Mouse (Mus musculus): ENCODE data around the gene Vmn1r206. TPM values are rescaled to one million over a fixed set of nuclear protein-coding genes. Genes with fewer than 3 reads are reported as not detected.
"Not testable (repeated sequence)": the region's sequence is repeated elsewhere in the genome, so short reads cannot be mapped to it uniquely, and the experiment has no call there.

Vmn1r206 gene
- under 1 TPM in 1 of 2 experiments, not detected in 1; 0.12 TPM for total RNA-seq (2021)
- long read RNA-seq, experiment 1, result 0 reads
- long read RNA-seq, experiment 2, result 0 reads

DNA sequence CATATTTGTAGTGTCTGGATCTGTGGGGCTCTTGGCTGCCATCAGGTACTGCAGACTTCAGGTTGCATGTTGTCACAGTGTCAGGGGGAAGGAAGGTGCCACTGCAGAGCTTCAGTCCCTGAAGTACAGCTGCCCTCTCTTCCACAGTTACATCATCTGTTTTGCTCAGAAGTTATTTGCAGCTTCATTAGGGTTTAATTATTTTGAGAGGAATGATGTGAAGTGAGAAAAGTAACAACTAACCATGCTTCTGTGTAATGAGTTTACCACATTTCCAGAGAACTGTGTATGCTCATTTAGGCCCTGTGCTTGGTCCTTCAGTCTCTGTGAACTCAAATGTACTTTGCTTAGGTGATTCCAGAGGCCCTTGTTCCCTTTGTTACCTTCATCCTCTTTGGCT lies at the start of gene Vmn1r206:
Gene Vmn1r206 (minus strand): TSS at position 101 of the 400 bp plus-strand sequence.
- not testable (repeated sequence) for DNase-seq (ENCODE audit: low spot score in 2 of 2)

DNA sequence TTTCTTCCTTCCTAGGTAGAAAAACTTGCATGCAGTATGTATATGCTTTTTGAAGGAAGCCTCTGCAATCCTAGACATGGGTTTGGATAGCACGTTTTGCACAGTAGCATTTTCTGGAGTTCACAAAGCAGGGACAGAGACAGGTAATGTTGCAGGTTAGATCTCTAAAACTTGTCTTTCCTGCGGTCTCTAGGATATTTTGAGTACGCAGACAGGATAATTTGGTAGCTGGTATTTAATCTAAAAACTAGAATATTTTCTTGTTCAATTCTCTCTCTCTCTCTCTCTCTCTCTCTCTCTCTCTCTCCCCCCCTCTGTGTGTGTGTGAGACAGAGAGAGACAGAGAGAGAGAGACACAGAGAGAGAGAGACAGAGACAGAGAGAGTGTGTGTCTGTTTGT lies 31.2 kb downstream of the Vmn1r206 start, which contains the start of gene Vmn1r205:
Gene Vmn1r205 (minus strand): TSS at position 101 of the 400 bp plus-strand sequence.
- DNase-seq (ENCODE audit: low spot score in 2 of 2), result no peak

DNA sequence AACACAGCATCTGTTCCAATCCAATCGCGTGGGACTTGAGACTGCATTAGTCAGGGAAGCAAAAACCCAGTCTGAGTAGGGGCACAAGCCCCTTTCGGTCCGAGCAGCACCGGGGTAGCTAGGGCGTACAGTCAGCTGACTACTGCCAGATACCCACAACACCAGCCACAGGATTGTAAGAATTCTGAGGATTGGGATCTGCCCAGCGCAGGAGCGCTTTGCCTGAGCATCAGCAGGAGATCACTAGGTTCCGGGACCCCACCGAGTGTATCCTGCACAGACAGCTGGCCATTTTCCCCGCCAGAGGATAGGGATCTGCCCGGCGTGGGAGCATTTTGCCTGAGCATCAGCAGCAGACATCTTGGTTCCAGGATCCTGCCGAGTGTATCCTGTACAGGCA lies 40.7 kb downstream of the Vmn1r206 start:
- not testable (repeated sequence) for DNase-seq (ENCODE audit: low spot score in 2 of 2)

DNA sequence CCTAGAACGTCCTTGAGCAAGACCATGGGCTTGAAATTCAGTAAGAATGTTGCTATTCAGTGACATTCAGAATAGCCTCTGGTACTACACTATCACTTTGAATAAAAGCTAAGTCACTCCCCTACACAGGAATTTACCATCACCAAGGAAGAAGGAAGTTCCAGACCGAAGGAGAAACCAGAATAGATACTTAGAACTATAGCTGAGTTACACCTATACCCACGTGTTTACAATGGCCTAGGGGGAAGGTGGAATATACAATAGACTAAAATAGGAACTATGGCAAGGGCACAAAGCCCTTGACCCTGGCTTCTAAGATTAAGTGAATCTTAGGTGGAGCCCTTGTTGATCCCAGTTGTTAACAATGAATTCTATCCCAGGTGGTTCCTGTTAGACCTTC lies 49.1 kb downstream of the Vmn1r206 start:
- not testable (repeated sequence) for DNase-seq (ENCODE audit: low spot score in 2 of 2)

Other genes with a start within 250 kb of the Vmn1r206 start
- not detected for gene Vmn1r199, start 244.4 kb downstream of the Vmn1r206 start, total RNA-seq (2021)
- not detected for gene Vmn1r200, start 233.9 kb downstream of the Vmn1r206 start, total RNA-seq (2021)
- not detected for gene Vmn1r201, start 152.3 kb downstream of the Vmn1r206 start, total RNA-seq (2021)
- under 1 TPM in 1 of 2 experiments, not detected in 1; 0.09 TPM for gene Vmn1r202, start 118.9 kb downstream of the Vmn1r206 start, total RNA-seq (2021)
- not detected for gene Vmn1r203, start 106.1 kb downstream of the Vmn1r206 start, total RNA-seq (2021)
- not detected for gene Vmn1r204, start 71.1 kb downstream of the Vmn1r206 start, total RNA-seq (2021)
- gene Vmn1r205, start 31.3 kb downstream of the Vmn1r206 start, total RNA-seq (2021), result not detected
- gene Vmn1r207-ps, start 105.4 kb upstream of the Vmn1r206 start, total RNA-seq (2021), result under 1 TPM in 1 of 2 experiments, not detected in 1; 0.09 TPM
- gene Vmn1r208, start 153.1 kb upstream of the Vmn1r206 start, total RNA-seq (2021), result not detected
- gene Vmn1r209, start 185.4 kb upstream of the Vmn1r206 start, total RNA-seq (2021), result not detected
- not detected for gene Vmn1r210, start 207.1 kb upstream of the Vmn1r206 start, total RNA-seq (2021)
- not detected for gene Vmn1r211, start 233.3 kb upstream of the Vmn1r206 start, total RNA-seq (2021)

Measured in left cerebral cortex, adult 18-20 months (tissue).